Mouse (Mus musculus): Measurements from ENCODE around the gene Gpatch2.

Gpatch2 gene

DNA sequence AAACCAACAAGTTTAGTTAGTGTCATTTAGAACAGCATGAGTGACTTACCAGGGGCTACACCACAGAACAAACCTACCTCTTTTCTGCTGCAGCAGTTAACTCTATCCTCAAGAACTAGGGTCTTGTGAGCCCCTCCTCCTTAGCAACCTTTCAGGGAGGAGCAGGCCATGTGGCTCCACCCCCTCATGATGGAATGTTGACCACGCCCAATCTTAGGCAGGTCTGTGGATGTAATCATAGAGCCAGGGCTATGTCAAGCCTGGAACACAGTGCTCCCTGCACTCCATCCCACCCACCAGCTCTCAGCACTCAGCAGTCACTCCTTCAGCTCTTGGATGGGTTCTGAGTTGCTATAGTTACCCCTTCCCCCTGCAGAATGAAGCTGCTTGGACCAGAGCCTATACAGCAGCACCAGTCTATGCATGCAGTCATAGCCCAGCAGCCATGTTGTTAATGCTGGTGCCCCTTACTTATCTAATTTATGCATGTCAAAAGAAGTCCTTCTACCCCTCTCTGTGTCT is 35.5 kb downstream of the Gpatch2 start:
- DNase-seq (ENCODE audit: low spot score): no peak

GRCm38 (mm10) chr1:187258756-187259155 is 43.4 kb downstream of the Gpatch2 start:
- no peak for DNase-seq (ENCODE audit: low spot score)

DNA sequence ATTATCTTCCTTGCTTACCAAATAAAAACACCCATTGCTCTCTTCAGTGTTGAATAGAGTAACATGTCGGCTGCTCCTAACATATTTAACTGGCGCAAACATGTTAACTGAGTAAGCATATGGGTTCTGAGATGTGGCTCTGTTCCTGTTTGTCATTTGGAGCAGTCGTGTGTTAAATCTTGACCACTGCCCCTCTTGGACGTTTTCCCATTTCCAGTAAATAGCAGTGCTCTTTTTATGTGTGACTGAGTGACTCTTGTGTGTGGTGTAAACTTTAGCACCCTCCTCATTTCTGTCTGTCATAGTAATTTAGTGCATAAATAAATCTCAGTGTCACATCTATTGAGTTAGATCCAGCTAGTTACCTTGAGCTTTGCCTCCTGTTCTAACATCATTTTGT is 52.3 kb downstream of the Gpatch2 start:
- DNase-seq (ENCODE audit: low spot score): no peak

DNA sequence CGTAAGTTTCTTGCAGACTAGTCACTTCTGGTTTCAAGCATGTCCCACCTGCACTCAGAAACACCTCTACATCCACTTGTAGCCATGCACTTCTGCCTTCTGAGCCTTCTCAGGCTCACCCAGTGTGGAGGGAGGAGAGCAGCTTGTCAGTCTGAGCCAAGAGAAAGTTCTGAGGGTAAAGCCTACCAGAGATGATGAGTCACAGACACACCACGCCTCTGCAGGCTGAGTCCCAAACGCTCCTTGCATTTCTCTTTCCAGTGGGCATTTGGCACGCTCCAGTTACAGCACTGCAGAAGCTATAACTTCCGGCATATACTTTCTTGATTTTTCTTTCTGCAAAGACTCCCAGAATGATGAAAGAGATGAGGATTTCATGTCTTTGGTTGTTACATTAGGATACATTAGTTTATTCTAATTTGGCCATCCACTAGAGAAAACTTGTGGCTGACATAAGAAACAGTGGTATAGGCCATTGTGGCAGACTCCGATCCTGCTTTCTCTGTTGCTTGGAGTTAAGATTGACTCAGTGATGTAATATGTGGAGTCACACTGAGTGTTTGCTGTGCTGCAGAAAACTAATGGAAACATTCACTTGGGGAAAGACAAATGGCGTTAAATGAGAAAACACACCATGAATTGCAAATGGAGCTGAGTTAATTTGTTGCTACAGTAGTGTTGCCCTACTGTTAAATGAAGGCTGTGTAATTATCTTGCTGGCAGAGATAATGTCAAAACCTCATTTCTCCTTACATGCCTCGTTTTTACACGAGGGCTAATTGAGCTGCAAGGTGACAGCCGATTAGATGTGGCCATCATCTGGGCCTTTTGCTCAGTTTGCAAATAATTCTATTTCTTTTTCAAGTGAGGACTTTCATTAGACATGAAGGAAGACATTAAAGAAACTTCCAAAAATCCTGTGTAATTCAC is 55.3 kb downstream of the Gpatch2 start:
- peak; percentile 51 for DNase-seq (ENCODE audit: low spot score)

- DNase-seq (ENCODE audit: low spot score): no peak
Observed at GRCm38 (mm10) chr1:187277324-187277723, 62.0 kb downstream of the Gpatch2 start.

- DNase-seq (ENCODE audit: low spot score): no peak
Observed at GRCm38 (mm10) chr1:187278472-187278871, 63.2 kb downstream of the Gpatch2 start.

DNA sequence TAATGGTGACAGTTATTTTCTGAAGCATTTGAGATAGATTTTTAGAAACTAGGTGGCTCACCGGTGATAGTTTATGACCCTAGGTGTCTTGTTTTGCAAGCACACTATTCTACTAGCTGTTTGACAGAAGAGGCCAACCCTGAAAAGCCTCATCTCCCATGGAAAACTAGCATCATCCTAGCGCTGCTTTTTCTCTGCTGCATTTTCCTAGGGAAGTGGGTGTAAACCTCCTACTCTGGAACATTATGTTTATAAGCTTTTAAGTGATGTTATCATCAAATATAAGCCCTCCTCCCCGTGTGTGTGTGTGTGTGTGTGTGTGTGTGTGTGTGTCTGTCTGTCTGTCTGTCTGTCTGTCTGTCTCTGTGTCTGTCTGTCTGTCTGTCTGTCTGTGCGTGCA is 64.5 kb downstream of the Gpatch2 start:
- DNase-seq (ENCODE audit: low spot score): no peak

GRCm38 (mm10) chr1:187282321-187282720 is 67.0 kb downstream of the Gpatch2 start:
- no peak for DNase-seq (ENCODE audit: low spot score)

GRCm38 (mm10) chr1:187282804-187283203 is 67.5 kb downstream of the Gpatch2 start:
- no peak for DNase-seq (ENCODE audit: low spot score)

- no peak for DNase-seq (ENCODE audit: low spot score)
Observed at GRCm38 (mm10) chr1:187285735-187286134, 70.4 kb downstream of the Gpatch2 start.

- no peak for DNase-seq (ENCODE audit: low spot score)
Observed at GRCm38 (mm10) chr1:187286411-187286810, 71.1 kb downstream of the Gpatch2 start.

DNA sequence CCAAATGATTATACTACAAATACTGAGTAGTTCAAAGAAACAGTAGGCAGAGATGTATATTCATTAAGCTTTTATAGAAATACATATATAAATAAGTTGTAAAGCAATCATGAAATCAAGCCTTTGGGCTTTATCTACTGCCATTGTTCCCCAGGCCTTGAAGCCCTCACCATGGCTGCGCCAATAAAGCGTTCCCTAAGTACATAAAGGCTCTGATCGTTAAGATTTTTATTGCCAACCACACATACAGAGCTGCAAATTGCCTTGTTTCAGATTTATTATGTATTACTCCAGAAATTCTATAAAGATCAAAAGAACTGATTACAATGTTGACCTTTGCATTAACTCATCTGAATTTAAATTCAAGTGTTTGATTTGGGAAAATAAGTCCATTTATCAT is 71.6 kb downstream of the Gpatch2 start:
- no peak for DNase-seq (ENCODE audit: low spot score)

GRCm38 (mm10) chr1:187290186-187290585 is 74.9 kb downstream of the Gpatch2 start:
- DNase-seq (ENCODE audit: low spot score): no peak

- no peak for DNase-seq (ENCODE audit: low spot score)
Observed at GRCm38 (mm10) chr1:187291480-187292394, 76.4 kb downstream of the Gpatch2 start.

DNA sequence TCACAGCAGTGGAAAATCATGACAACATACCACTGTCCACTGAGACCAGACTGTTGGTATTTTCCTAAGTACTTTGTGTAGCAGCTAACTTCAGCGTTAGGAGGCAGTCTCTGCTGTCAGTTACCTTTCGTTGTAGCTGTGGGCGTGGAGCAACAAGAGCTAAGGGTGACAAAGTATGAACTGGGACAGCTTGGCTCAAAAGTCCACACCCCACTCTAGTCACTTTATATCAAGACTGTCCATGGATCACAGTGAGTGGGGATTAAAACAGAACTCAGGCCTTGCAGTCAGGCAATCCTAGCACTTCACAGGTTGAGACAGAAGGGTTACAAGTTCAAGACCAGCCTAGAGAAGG is 77.1 kb downstream of the Gpatch2 start:
- no peak for DNase-seq (ENCODE audit: low spot score)

DNA sequence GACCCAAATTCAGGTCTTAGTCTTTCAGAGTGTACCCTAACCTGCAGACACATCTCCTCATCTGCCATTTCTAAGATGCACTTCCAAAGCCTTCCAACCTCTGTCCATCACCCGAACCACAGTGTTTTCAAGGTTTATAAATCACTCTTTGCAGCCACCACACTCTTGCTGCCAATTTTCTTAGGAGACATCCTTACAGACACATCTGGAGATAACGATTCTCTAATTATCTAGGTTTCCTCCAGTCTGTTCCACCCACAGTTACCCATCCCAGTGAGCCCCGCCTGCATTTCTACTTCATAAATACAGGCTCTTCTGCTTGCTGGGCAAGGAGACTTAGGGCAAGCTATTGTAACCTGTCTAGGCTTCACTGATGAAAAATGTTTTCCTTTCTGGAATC is 77.9 kb downstream of the Gpatch2 start:
- DNase-seq (ENCODE audit: low spot score): no peak

DNA sequence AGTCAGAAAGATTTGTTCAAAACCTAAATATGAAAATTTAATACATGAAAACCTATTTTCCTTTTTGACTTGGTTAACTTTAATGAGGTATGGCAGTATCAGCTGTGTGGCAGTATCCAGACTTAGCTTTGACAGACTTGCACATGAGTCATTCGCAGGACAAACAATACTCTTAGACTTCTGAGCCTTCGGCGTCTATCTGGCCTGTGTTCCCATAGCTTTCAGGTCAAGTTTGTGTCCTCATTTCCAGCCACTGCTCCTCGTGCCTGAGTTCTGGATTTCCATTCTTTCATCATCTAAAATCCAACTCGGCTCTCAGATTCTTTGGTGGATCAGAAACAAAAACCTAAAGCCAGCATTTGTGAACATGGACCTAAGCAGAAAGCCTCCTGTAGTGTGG is 79.2 kb downstream of the Gpatch2 start:
- no peak for DNase-seq (ENCODE audit: low spot score)

DNA sequence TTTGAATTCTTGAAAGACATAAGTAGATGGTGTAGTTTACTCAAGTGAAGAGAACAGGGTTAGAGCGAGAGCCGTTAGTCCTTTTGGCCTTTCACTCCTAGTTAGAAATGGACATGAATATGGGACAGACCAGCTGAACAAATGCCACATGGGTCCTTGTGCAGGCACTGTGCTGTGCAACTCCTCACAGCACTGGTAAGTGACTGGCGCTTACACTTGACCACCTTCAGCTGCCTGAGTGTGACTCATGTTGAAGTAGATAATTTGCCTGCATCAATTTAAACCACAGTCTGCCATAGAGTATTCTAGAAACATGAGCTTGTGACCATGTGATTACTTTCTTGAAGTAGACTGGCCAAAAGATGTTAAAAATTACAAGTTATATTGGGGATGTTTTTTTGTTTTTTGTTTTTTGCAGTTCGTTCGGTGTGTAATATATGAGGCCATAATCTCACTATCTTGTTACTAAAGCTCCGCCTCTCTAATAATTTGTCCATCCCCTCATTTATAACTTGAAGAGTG is 79.8 kb downstream of the Gpatch2 start:
- no peak for DNase-seq (ENCODE audit: low spot score)

GRCm38 (mm10) chr1:187295711-187296110 is 80.4 kb downstream of the Gpatch2 start:
- no peak for DNase-seq (ENCODE audit: low spot score)

- no peak for DNase-seq (ENCODE audit: low spot score)
Observed at GRCm38 (mm10) chr1:187299236-187299635, 83.9 kb downstream of the Gpatch2 start.

GRCm38 (mm10) chr1:187300626-187301025 is 85.3 kb downstream of the Gpatch2 start:
- DNase-seq (ENCODE audit: low spot score): no peak

- DNase-seq (ENCODE audit: low spot score): no peak
Observed at GRCm38 (mm10) chr1:187303221-187303620, 87.9 kb downstream of the Gpatch2 start.

All from left cerebral cortex, adult 11 months (tissue).